Mouse (Mus musculus) stomach, adult 2 months (tissue): Measurements from ENCODE around the gene Gldn. TPM values are rescaled to one million over a fixed set of nuclear protein-coding genes. Genes with fewer than 3 reads are reported as not detected.

Source experiments
- polyA plus RNA-seq: library from polyadenylated mRNA; depleted of rRNA; stranded (reverse); fragments of >200 nt; gene quantifications from 2 replicates; pipeline ENCODE4 v1.2.3, GENCODE M21; 2012; rRNA removed

Gldn gene
- 0.03 TPM in 1 of 2 replicates, not detected in the other for polyA plus RNA-seq

GRCm38 (mm10) chr9:54286331-54286987 is at the start of gene Gldn:
Gene Gldn (plus strand): TSS chr9:54286486.

GRCm38 (mm10) chr9:54268010-54268409 is 18.3 kb upstream of the Gldn start, which contains the start of gene Cyp19a1:
Gene Cyp19a1 (minus strand): TSS chr9:54268110.

Other genes starting within 250 kb of the Gldn start
- 0.04 and 0.08 TPM in 2 replicates for gene Tnfaip8l3, start 218.1 kb upstream of the Gldn start, polyA plus RNA-seq
- not detected in 2 replicates for gene Cyp19a1, start 18.4 kb upstream of the Gldn start, polyA plus RNA-seq
- 0.23 and 0.45 TPM in 2 replicates for gene Dmxl2, start 215.1 kb downstream of the Gldn start, polyA plus RNA-seq